Mouse (Mus musculus): ENCODE results near the gene Zfp456.

DNA sequence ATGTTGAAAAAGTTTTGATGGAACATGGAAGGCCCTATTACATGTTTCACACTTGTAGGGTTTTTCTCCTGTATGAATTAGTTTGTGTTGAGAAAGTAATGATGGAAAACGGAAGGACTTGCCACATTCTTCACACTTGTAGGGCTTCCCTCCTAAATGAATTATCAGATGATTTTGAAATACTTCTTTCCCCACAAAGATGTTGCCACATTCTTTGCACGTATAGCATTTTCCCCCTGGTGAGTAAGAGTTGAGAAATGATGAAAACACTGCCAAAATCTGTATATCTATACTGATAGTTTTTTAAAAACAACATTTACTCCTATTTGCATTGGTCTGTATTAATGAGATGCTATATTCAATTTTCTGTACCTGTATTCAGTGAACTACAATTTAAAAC, 32.2 kb downstream of the Zfp456 start:
- TF ChIP-seq CTCF (IDR thresholded peaks at IDR 0.05; ENCODE audit: low read depth) = no peak
- no peak for TF ChIP-seq EP300 (IDR thresholded peaks at IDR 0.05; ENCODE audit: low read depth)

Data from heart, postnatal 0 days (tissue).